Comparison of ENCODE assay signal across 8 mouse cellular contexts in the genomic region with DNA sequence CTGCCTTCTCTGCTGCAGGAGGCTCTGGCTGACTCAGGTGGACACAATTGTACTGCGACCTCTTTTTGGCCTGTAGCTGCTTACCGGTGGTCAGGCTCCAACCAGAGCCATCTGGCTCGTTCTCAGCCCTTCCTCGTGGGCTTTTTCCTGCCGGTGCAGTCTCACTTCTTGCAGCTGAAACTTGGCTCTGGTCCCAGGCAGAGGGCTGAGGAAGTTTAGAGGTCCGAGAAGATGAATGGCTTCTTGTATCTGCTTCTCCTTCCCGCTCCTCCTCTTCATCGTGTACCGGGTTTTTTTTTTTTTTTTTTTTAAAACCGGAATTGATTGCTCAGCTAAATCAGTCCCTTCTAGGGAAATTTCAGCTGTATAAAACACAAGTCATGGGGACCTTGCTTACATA. TPM values are rescaled to one million over a fixed set of nuclear protein-coding genes. Genes with fewer than 3 reads are reported as not detected.
DNase-seq lines count a peak whose midpoint lies in the region; ATAC-seq and TF ChIP-seq lines count a peak whose summit lies in the region.

No protein-coding gene starts in this region.

- intact Hi-C loops in heart, adult 2 months (cut with DNase I): loop anchor here (1.0 to 2.0 kb wide), 3 partner anchors 18 to 122 kb away; a partner anchor contains a TSS

- peak; percentile 61 for DNase-seq in midbrain, embryonic 14.5 days
- DNase-seq in adrenal gland, postnatal 14 days: peak; percentile 88
- peak; percentile 71 to 83 for DNase-seq in heart, adult 2 months
- DNase-seq in kidney, adult 8-10 months: peak; percentile 86 to 88
- no peak for DNase-seq in stomach, postnatal 0 days (ENCODE audit: low spot score)
- DNase-seq in embryo, embryonic 9.5 days (ENCODE audit: extremely low spot score): no peak

- no peaks in the 10 kb centered on the region for H3K4me1 ChIP-seq in midbrain, embryonic 14.5 days (ENCODE audit: control insufficient read depth, insufficient read depth, low read length)
- no peaks in the 10 kb centered on the region; the same call in 1 of the 2 replicates for H3K4me1 ChIP-seq in midbrain, embryonic 16.5 days (ENCODE audit: control insufficient read depth, insufficient read depth, low read length)
- H3K4me1 ChIP-seq in heart, adult 2 months (ENCODE audit: control insufficient read depth, insufficient read depth, low read length): peaks cover 4% of the 10 kb centered on the region
- peaks cover 9% of the 10 kb centered on the region for H3K4me1 ChIP-seq in lung, embryonic 15.5 days
- H3K4me1 ChIP-seq in stomach, postnatal 0 days (replicated peaks; ENCODE audit: control insufficient read depth, insufficient read depth): no peaks in the 10 kb centered on the region

- no peak for TF ChIP-seq EP300 in heart, adult 2 months (IDR thresholded peaks at IDR 0.05; ENCODE audit: insufficient read depth, low read depth, low read length)
- no peak for TF ChIP-seq EP300 in stomach, postnatal 0 days (optimal IDR thresholded peaks at IDR 0.05)

- no peak overlapping the region for H3K27ac ChIP-seq in midbrain, embryonic 14.5 days (replicated peaks; ENCODE audit: low read depth, low read length)
- H3K27ac ChIP-seq in midbrain, embryonic 16.5 days (ENCODE audit: low read length): no peak overlapping the region
- peak overlapping the region; percentile 44 for H3K27ac ChIP-seq in heart, adult 2 months
- H3K27ac ChIP-seq in lung, embryonic 15.5 days: peak overlapping the region; percentile 63
- no peak overlapping the region for H3K27ac ChIP-seq in stomach, postnatal 0 days (replicated peaks)

- H3K9ac ChIP-seq in midbrain, embryonic 14.5 days (replicated peaks; ENCODE audit: low read length): no peak overlapping the region
- H3K9ac ChIP-seq in midbrain, embryonic 16.5 days (ENCODE audit: low read depth, low read length): no peak overlapping the region
- no peak overlapping the region for H3K9ac ChIP-seq in heart, adult 2 months (ENCODE audit: low read depth, low read length)
- no peak overlapping the region for H3K9ac ChIP-seq in lung, embryonic 15.5 days
- no peak overlapping the region for H3K9ac ChIP-seq in stomach, postnatal 0 days (ENCODE audit: low read length)

- peaks cover 33% of the 10 kb centered on the region for H3K36me3 ChIP-seq in midbrain, embryonic 14.5 days (ENCODE audit: control insufficient read depth, insufficient read depth, low read length)
- peaks cover 19% of the 10 kb centered on the region for H3K36me3 ChIP-seq in midbrain, embryonic 16.5 days (ENCODE audit: control insufficient read depth, insufficient read depth, low read length)
- no peaks in the 10 kb centered on the region for H3K36me3 ChIP-seq in heart, adult 2 months (ENCODE audit: control insufficient read depth, insufficient read depth, low read length)
- peaks cover 29% of the 10 kb centered on the region for H3K36me3 ChIP-seq in lung, embryonic 15.5 days
- H3K36me3 ChIP-seq in stomach, postnatal 0 days (ENCODE audit: control insufficient read depth, insufficient read depth, low read length): peaks cover 6% of the 10 kb centered on the region

- 62% methylated on average over 10 of the region's 10 CpGs for WGBS in midbrain, embryonic 14.5 days
- 38% methylated on average over 10 of the region's 10 CpGs for WGBS in midbrain, embryonic 16.5 days
- 13% methylated on average over 10 of the region's 10 CpGs for WGBS in heart, adult 2 months
- WGBS in lung, embryonic 15.5 days: 17% methylated on average over 10 of the region's 10 CpGs
- WGBS in stomach, postnatal 0 days: 27% methylated on average over 9 of the region's 10 CpGs

- H3K9me3 ChIP-seq in midbrain, embryonic 14.5 days (ENCODE audit: control insufficient read depth, low read length): no peaks in the 10 kb centered on the region
- H3K9me3 ChIP-seq in midbrain, embryonic 16.5 days (replicated peaks; ENCODE audit: control insufficient read depth, low read length, poor library complexity, severe bottlenecking): no peaks in the 10 kb centered on the region
- no peaks in the 10 kb centered on the region for H3K9me3 ChIP-seq in lung, embryonic 15.5 days
- no peaks in the 10 kb centered on the region for H3K9me3 ChIP-seq in stomach, postnatal 0 days (ENCODE audit: control insufficient read depth, low read length)

- no peaks in the 10 kb centered on the region for H3K79me2 ChIP-seq in heart, adult 2 months (replicated peaks; ENCODE audit: control insufficient read depth, insufficient read depth, low read length)

- no peak overlapping the region for H3K4me3 ChIP-seq in midbrain, embryonic 14.5 days (replicated peaks; ENCODE audit: low read depth, low read length)
- H3K4me3 ChIP-seq in midbrain, embryonic 16.5 days (ENCODE audit: low read depth, low read length): no peak overlapping the region
- no peak overlapping the region for H3K4me3 ChIP-seq in heart, adult 2 months
- no peak overlapping the region for H3K4me3 ChIP-seq in lung, embryonic 15.5 days
- H3K4me3 ChIP-seq in stomach, postnatal 0 days (ENCODE audit: low read depth, low read length): no peak overlapping the region

- ATAC-seq in midbrain, embryonic 14.5 days (ENCODE audit: low FRiP score, low TSS enrichment): no peak
- no peak for ATAC-seq in midbrain, embryonic 16.5 days
- ATAC-seq in lung, embryonic 15.5 days (ENCODE audit: borderline replicate concordance, extremely low read depth, low FRiP score, low TSS enrichment): peak; percentile 62; the same call in 1 of the 2 replicates
- ATAC-seq in stomach, postnatal 0 days (ENCODE audit: low FRiP score, low TSS enrichment): 0 out of 2 replicates have a peak, but pooled peaks have one; percentile 39

- TF ChIP-seq CTCF in heart, adult 2 months (IDR thresholded peaks at IDR 0.05): no peak
- no peak for TF ChIP-seq CTCF in stomach, postnatal 0 days (IDR thresholded peaks at IDR 0.05; ENCODE audit: low read depth)

- no peaks in the 10 kb centered on the region for H3K27me3 ChIP-seq in midbrain, embryonic 14.5 days (ENCODE audit: control insufficient read depth, insufficient read depth, low read length)
- no peaks in the 10 kb centered on the region for H3K27me3 ChIP-seq in midbrain, embryonic 16.5 days (ENCODE audit: control insufficient read depth, insufficient read depth, low read depth, low read length)
- no peaks in the 10 kb centered on the region for H3K27me3 ChIP-seq in heart, adult 2 months (ENCODE audit: control insufficient read depth, insufficient read depth, low read length)
- H3K27me3 ChIP-seq in lung, embryonic 15.5 days: 0 out of 2 replicates have a peak, but pooled peaks cover 5% of the 10 kb centered on the region
- H3K27me3 ChIP-seq in stomach, postnatal 0 days (ENCODE audit: control insufficient read depth, insufficient read depth, low read length): no peaks in the 10 kb centered on the region

- H3K4me2 ChIP-seq in midbrain, embryonic 14.5 days (ENCODE audit: low read length): no peak overlapping the region
- H3K4me2 ChIP-seq in midbrain, embryonic 16.5 days (ENCODE audit: low read length): no peak overlapping the region
- peak overlapping the region; percentile 13; the same call in 1 of the 2 replicates for H3K4me2 ChIP-seq in lung, embryonic 15.5 days
- H3K4me2 ChIP-seq in stomach, postnatal 0 days (replicated peaks; ENCODE audit: low read depth): peak overlapping the region; percentile 15; the same call in 1 of the 2 replicates

- no peak for TF ChIP-seq POLR2A in heart, adult 2 months (IDR thresholded peaks at IDR 0.05; ENCODE audit: insufficient read depth, low read depth, low read length)

RNA-seq across cellular contexts. Expression of a gene that starts 18.0 kb away (rescaled TPM):
- polyA plus RNA-seq in midbrain, embryonic 14.5 days (2014; fragmentation: Nextera tagmentation; extraction: Ambion mirVana): 18.7 and 23.0 TPM in 2 replicates
- 15.5 and 19.0 TPM in 2 replicates for polyA plus RNA-seq in midbrain, embryonic 16.5 days (2015; fragmentation: Nextera tagmentation; extraction: Ambion mirVana)
- total RNA-seq in adrenal gland, postnatal 14 days (2021): 24.8 and 31.8 TPM in 2 replicates
- total RNA-seq in heart, adult 2 months (2021): 10 to 100 TPM; 27.8 to 27.9 TPM
- polyA plus RNA-seq in heart, adult 2 months (2012; rRNA removed): 34.3 and 45.4 TPM in 2 replicates
- polyA plus RNA-seq in lung, embryonic 15.5 days (2015; fragmentation: Nextera tagmentation; extraction: Ambion mirVana): 17.1 and 20.6 TPM in 2 replicates
- polyA plus RNA-seq in stomach, postnatal 0 days (2015; fragmentation: Nextera tagmentation; extraction: Ambion mirVana): 10.5 and 13.2 TPM in 2 replicates

RNA-seq across cellular contexts. Expression of a gene that starts 32.9 kb away (rescaled TPM):
- polyA plus RNA-seq in midbrain, embryonic 14.5 days (2014; fragmentation: Nextera tagmentation; extraction: Ambion mirVana): 42.4 and 44.0 TPM in 2 replicates
- 34.1 and 36.7 TPM in 2 replicates for polyA plus RNA-seq in midbrain, embryonic 16.5 days (2015; fragmentation: Nextera tagmentation; extraction: Ambion mirVana)
- 11.9 and 16.1 TPM in 2 replicates for total RNA-seq in adrenal gland, postnatal 14 days (2021)
- 10 to 100 TPM in 1 of 2 experiments, 1 to 10 TPM in 1; 9.2 to 10.3 TPM for total RNA-seq in heart, adult 2 months (2021)
- polyA plus RNA-seq in heart, adult 2 months (2012; rRNA removed): 6.3 and 8.3 TPM in 2 replicates
- polyA plus RNA-seq in lung, embryonic 15.5 days (2015; fragmentation: Nextera tagmentation; extraction: Ambion mirVana): 21.2 and 24.6 TPM in 2 replicates
- polyA plus RNA-seq in stomach, postnatal 0 days (2015; fragmentation: Nextera tagmentation; extraction: Ambion mirVana): 5.9 and 6.4 TPM in 2 replicates

Comparison
In these comparisons a context has a peak if more than half of its experiments do, and no peak if none do; other contexts are left out.
1. ATAC-seq: peak in lung, embryonic 15.5 days (single experiment) and stomach, postnatal 0 days (single experiment); none in midbrain, embryonic 14.5 days (single experiment) and midbrain, embryonic 16.5 days (single experiment).
2. DNase-seq: peak in midbrain, embryonic 14.5 days (single experiment), adrenal gland, postnatal 14 days (single experiment), heart, adult 2 months (2 of 2) and kidney, adult 8-10 months (2 of 2); none in stomach, postnatal 0 days (single experiment) and embryo, embryonic 9.5 days (single experiment).
3. H3K27ac ChIP-seq: peak in heart, adult 2 months (single experiment) and lung, embryonic 15.5 days (single experiment); none in midbrain, embryonic 14.5 days (single experiment), midbrain, embryonic 16.5 days (single experiment) and stomach, postnatal 0 days (single experiment).
4. H3K4me2 ChIP-seq: peak in lung, embryonic 15.5 days (single experiment) and stomach, postnatal 0 days (single experiment); none in midbrain, embryonic 14.5 days (single experiment) and midbrain, embryonic 16.5 days (single experiment).